Mouse (Mus musculus): Measurements from ENCODE around the gene Fam126b. TPM values are rescaled to one million over a fixed set of nuclear protein-coding genes. Genes with fewer than 3 reads are reported as not detected.

Fam126b gene
- polyA plus RNA-seq, 1 experiment from 2014 or later, result 4.4 TPM

DNA sequence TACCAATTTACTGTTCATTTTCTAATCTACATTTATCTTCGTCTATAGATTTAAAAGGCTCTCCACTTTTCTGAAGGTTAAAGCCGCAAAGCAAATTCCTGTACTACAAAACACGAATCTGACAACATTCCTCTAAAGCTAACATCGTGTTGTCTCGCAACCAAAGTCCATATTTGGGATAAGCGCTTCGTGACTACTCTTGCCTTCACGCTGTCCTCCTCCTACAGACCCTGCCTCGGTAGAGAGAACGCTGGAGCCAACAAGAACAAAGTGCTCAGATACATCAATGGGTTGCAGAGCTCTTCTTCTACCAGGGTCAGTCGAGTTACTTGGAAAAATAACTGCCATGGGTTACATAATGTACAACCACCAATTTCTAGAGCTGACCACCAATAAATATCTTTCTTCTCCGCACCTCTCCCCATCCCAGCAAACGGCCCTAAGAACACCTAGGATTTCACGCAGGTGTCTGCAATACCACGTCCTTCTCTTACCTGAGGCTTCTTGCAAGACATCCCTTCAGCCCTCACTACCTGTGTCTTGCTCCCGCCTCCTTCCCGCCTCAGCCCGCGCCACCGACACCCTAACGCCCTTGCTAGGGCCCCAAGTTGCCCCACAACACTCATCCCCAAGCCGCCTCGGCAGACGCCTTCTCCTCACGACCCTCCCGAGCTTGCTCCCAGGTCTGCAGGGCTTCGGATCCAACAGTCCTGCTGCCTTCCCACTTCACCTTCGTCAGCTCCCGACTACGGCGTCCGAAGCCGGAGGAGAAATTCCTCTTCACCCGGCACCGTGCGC lies 551 bp downstream of the Fam126b start:
- Histone ChIP-seq H3K4me2 (ENCODE audit: low read depth, low read length) (peak overlapping the region; percentile 78), H3K36me3 (ENCODE audit: control insufficient read depth, insufficient read depth) (no peaks in the 10 kb centered on the region), H3K9me3 (replicated peaks; ENCODE audit: control insufficient read depth, low read length) (no peaks in the 10 kb centered on the region), H3K9ac (ENCODE audit: low read depth, low read length) (peak overlapping the region; percentile 87), H3K4me1 (ENCODE audit: control insufficient read depth, low read depth, low read length) (peaks cover 10% of the 10 kb centered on the region), H3K4me3 (ENCODE audit: low read depth, low read length) (peak overlapping the region; percentile 83), H3K27me3 (ENCODE audit: control insufficient read depth, insufficient read depth, low read depth, low read length) (no peaks in the 10 kb centered on the region), H3K27ac (ENCODE audit: low read length) (peak overlapping the region; percentile 65)
- ATAC-seq (ENCODE audit: low read depth), result peak; percentile 38
- WGBS (ENCODE audit: insufficient replicate concordance), result 3% methylated on average over 35 of the region's 36 CpGs

DNA sequence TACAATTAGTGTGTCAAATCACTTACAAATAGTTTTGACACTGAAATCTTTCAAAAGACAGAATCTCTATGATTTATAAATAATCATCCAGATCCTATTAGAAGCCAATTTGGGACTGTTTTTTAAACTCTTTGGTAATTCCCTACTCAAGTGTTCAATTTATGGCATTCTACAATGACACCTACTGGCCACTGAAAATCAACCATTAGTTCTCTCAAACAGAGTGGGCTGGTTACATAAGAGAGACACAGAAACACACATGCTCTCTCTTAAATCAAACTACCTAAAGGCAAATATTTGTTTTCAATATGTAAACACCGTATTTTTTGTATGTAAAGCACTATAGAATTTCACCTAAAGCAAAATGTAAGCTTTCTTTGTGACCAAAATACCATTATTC lies 1.9 kb downstream of the Fam126b start:
- H3K4me3 ChIP-seq (ENCODE audit: low read depth, low read length), result no peak overlapping the region
- ATAC-seq (ENCODE audit: low read depth), result no peak
- H3K27me3 ChIP-seq (ENCODE audit: control insufficient read depth, insufficient read depth, low read depth, low read length), result no peaks in the 10 kb centered on the region
- H3K4me2 ChIP-seq (ENCODE audit: low read depth, low read length), result no peak overlapping the region
- H3K9me3 ChIP-seq (replicated peaks; ENCODE audit: control insufficient read depth, low read length), result no peaks in the 10 kb centered on the region
- H3K9ac ChIP-seq (ENCODE audit: low read depth, low read length), result no peak overlapping the region
- peaks cover 10% of the 10 kb centered on the region for H3K4me1 ChIP-seq (ENCODE audit: control insufficient read depth, low read depth, low read length)
- H3K36me3 ChIP-seq (ENCODE audit: control insufficient read depth, insufficient read depth), result no peaks in the 10 kb centered on the region
- WGBS (ENCODE audit: insufficient replicate concordance), result 48% methylated on average over 1 of the region's 1 CpGs
- no peak overlapping the region for H3K27ac ChIP-seq (ENCODE audit: low read length)

DNA sequence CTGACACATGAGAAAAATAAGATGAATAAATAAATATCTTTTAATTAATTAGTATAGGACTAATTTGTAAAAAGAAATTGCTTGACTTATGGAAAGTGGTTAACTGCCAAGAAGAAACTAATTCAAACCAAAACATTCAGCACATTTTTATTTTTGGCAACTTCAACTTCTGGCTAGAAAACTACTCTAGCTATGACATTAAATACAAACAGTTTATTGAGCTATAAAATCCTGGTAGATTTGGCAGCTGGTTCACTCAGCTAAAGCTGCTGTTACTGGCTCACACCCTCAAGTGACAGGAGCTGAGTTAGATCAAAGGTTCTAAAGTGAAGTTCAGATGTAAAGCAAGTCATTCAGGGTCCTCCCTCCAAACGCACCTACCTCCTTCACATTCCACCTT lies 3.5 kb downstream of the Fam126b start:
- 58% methylated on average over 1 of the region's 1 CpGs for WGBS (ENCODE audit: insufficient replicate concordance)
- peaks cover 10% of the 10 kb centered on the region for H3K4me1 ChIP-seq (ENCODE audit: control insufficient read depth, low read depth, low read length)
- H3K9ac ChIP-seq (ENCODE audit: low read depth, low read length), result no peak overlapping the region
- ATAC-seq (ENCODE audit: low read depth), result no peak
- no peak overlapping the region for H3K4me3 ChIP-seq (ENCODE audit: low read depth, low read length)
- H3K9me3 ChIP-seq (replicated peaks; ENCODE audit: control insufficient read depth, low read length), result no peaks in the 10 kb centered on the region
- H3K27ac ChIP-seq (ENCODE audit: low read length), result no peak overlapping the region
- H3K4me2 ChIP-seq (ENCODE audit: low read depth, low read length), result no peak overlapping the region
- H3K36me3 ChIP-seq (ENCODE audit: control insufficient read depth, insufficient read depth), result no peaks in the 10 kb centered on the region
- no peaks in the 10 kb centered on the region for H3K27me3 ChIP-seq (ENCODE audit: control insufficient read depth, insufficient read depth, low read depth, low read length)

- Histone ChIP-seq H3K4me2 (ENCODE audit: low read depth, low read length) (no peak overlapping the region), H3K4me3 (ENCODE audit: low read depth, low read length) (no peak overlapping the region), H3K9ac (ENCODE audit: low read depth, low read length) (no peak overlapping the region), H3K36me3 (ENCODE audit: control insufficient read depth, insufficient read depth) (no peaks in the 10 kb centered on the region), H3K27me3 (ENCODE audit: control insufficient read depth, insufficient read depth, low read depth, low read length) (no peaks in the 10 kb centered on the region), H3K27ac (ENCODE audit: low read length) (no peak overlapping the region), H3K9me3 (replicated peaks; ENCODE audit: control insufficient read depth, low read length) (no peaks in the 10 kb centered on the region), H3K4me1 (ENCODE audit: control insufficient read depth, low read depth, low read length) (no peaks in the 10 kb centered on the region)
- ATAC-seq (ENCODE audit: low read depth), result no peak
- 70% methylated on average over 2 of the region's 2 CpGs for WGBS (ENCODE audit: insufficient replicate concordance)
Observed at GRCm38 (mm10) chr1:58579179-58579578, 6.9 kb downstream of the Fam126b start.

DNA sequence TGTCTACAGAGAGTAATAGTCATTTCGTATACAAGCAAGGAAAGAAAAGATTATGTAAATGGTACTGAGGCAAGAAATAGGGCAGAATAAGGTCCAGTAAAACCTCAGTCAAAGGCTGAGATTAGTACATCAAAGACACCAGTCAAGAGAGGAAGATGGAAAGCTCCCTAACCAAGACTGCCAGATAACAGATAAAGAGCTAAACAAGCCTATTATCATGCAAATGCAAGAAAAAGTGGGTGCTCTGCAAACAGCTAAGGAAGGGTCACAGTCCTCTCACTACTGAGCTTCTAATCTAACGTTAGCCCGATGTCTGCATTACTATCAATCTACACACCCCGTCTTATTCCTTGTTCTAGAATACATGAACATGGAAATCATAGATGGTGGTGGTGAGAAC lies 15.7 kb downstream of the Fam126b start:
- Histone ChIP-seq H3K27me3 (ENCODE audit: control insufficient read depth, insufficient read depth, low read depth, low read length) (no peaks in the 10 kb centered on the region), H3K9ac (ENCODE audit: low read depth, low read length) (no peak overlapping the region), H3K4me2 (ENCODE audit: low read depth, low read length) (no peak overlapping the region), H3K9me3 (replicated peaks; ENCODE audit: control insufficient read depth, low read length) (no peaks in the 10 kb centered on the region), H3K27ac (ENCODE audit: low read length) (no peak overlapping the region), H3K36me3 (ENCODE audit: control insufficient read depth, insufficient read depth) (no peaks in the 10 kb centered on the region), H3K4me3 (ENCODE audit: low read depth, low read length) (no peak overlapping the region), H3K4me1 (ENCODE audit: control insufficient read depth, low read depth, low read length) (no peaks in the 10 kb centered on the region; the same call in 1 of the 2 replicates)
- 44% methylated on average over 4 of the region's 4 CpGs for WGBS (ENCODE audit: insufficient replicate concordance)
- ATAC-seq (ENCODE audit: low read depth), result no peak

DNA sequence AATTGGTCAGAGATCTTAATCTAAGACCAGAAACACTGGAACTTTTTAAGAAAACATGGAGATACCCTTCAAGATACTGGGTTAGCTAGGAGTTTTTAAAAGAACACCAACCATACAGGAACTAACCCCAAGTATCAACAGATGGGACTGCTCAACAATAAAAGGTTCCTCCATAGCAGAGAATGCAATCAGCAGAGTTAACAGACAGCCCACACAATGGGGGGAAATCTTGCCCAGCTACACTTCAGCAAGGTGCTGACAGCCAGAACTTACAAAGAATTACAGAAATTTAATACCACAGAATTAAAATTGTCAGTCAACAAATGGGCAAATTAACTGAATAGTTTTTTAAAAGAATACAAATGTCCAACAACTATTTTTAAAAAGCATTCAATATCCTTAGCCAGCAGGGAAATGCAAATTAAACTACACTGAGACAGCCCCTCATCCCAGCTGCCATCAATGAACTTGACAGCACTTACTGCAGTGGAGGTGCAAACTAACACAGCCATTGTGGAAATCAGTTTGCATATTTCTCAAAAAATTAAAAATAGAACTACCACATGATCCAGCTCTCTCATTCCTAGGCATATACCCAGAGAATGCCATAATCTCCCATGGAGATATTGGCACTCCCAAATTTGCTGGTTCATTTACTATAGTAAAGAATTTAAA lies 17.5 kb downstream of the Fam126b start:
- H3K9ac ChIP-seq (ENCODE audit: low read depth, low read length), result no peak overlapping the region
- no peak overlapping the region for H3K27ac ChIP-seq (ENCODE audit: low read length)
- no peak for ATAC-seq (ENCODE audit: low read depth)
- no peaks in the 10 kb centered on the region for H3K9me3 ChIP-seq (replicated peaks; ENCODE audit: control insufficient read depth, low read length)
- no peaks in the 10 kb centered on the region; the same call in 1 of the 2 replicates for H3K4me1 ChIP-seq (ENCODE audit: control insufficient read depth, low read depth, low read length)
- H3K36me3 ChIP-seq (ENCODE audit: control insufficient read depth, insufficient read depth), result no peaks in the 10 kb centered on the region; the same call in 1 of the 2 replicates
- no peak overlapping the region for H3K4me2 ChIP-seq (ENCODE audit: low read depth, low read length)
- no peak overlapping the region for H3K4me3 ChIP-seq (ENCODE audit: low read depth, low read length)
- no peaks in the 10 kb centered on the region for H3K27me3 ChIP-seq (ENCODE audit: control insufficient read depth, insufficient read depth, low read depth, low read length)

DNA sequence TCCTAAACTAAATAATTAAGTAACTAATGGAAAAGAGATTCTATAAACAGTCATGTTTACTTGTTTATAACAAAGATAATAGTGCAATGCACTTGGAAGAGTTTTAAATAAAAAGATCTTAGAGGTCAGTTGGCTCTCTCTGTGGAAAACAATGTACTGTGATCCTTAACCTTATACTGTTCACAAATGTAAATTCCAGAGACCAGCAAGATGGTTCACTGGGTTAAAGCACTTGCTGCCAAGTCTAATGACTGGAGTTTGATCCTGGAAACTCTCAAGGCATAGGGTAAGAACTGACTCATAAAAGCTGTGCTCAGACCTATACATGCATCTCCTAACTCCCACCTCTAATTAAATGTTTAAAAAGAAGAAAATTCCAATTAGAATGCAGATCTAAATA lies 19.5 kb downstream of the Fam126b start:
- no peaks in the 10 kb centered on the region for H3K9me3 ChIP-seq (replicated peaks; ENCODE audit: control insufficient read depth, low read length)
- no peak for ATAC-seq (ENCODE audit: low read depth)
- H3K4me3 ChIP-seq (ENCODE audit: low read depth, low read length), result no peak overlapping the region
- no peaks in the 10 kb centered on the region for H3K27me3 ChIP-seq (ENCODE audit: control insufficient read depth, insufficient read depth, low read depth, low read length)
- no peak overlapping the region for H3K9ac ChIP-seq (ENCODE audit: low read depth, low read length)
- H3K27ac ChIP-seq (ENCODE audit: low read length), result no peak overlapping the region
- H3K36me3 ChIP-seq (ENCODE audit: control insufficient read depth, insufficient read depth), result no peaks in the 10 kb centered on the region; the same call in 1 of the 2 replicates
- no peak overlapping the region for H3K4me2 ChIP-seq (ENCODE audit: low read depth, low read length)
- no peaks in the 10 kb centered on the region; the same call in 1 of the 2 replicates for H3K4me1 ChIP-seq (ENCODE audit: control insufficient read depth, low read depth, low read length)

DNA sequence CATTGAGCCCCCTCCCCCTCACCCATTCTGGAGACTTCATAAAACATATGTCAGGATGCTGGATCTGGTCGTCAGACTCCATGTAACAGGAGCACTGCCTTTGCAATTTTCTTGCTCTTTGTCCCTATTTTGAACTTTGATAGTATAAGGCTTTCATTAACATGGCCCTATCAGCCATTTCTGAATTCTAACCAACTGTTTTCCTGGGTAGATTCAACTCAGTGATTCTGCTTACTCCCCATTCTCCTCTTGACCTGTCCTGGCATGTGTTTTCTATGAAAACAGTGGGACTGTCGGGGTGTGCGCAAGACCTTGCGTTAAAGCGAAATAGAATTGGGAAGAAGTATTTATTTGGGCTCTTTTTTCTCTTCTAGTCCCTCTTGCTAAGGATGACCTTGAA lies 21.1 kb downstream of the Fam126b start:
- no peaks in the 10 kb centered on the region; the same call in 1 of the 2 replicates for H3K36me3 ChIP-seq (ENCODE audit: control insufficient read depth, insufficient read depth)
- H3K9ac ChIP-seq (ENCODE audit: low read depth, low read length), result no peak overlapping the region
- no peak for ATAC-seq (ENCODE audit: low read depth)
- no peak overlapping the region for H3K4me2 ChIP-seq (ENCODE audit: low read depth, low read length)
- H3K4me3 ChIP-seq (ENCODE audit: low read depth, low read length), result no peak overlapping the region
- no peak overlapping the region for H3K27ac ChIP-seq (ENCODE audit: low read length)
- H3K9me3 ChIP-seq (replicated peaks; ENCODE audit: control insufficient read depth, low read length), result no peaks in the 10 kb centered on the region
- H3K27me3 ChIP-seq (ENCODE audit: control insufficient read depth, insufficient read depth, low read depth, low read length), result no peaks in the 10 kb centered on the region
- 80% methylated on average over 5 of the region's 5 CpGs for WGBS (ENCODE audit: insufficient replicate concordance)
- H3K4me1 ChIP-seq (ENCODE audit: control insufficient read depth, low read depth, low read length), result no peaks in the 10 kb centered on the region

GRCm38 (mm10) chr1:58562455-58562854 lies 23.7 kb downstream of the Fam126b start:
- no peak for ATAC-seq (ENCODE audit: low read depth)
- Histone ChIP-seq H3K9me3 (replicated peaks; ENCODE audit: control insufficient read depth, low read length) (no peaks in the 10 kb centered on the region), H3K27ac (ENCODE audit: low read length) (no peak overlapping the region), H3K4me2 (ENCODE audit: low read depth, low read length) (no peak overlapping the region), H3K9ac (ENCODE audit: low read depth, low read length) (no peak overlapping the region), H3K36me3 (ENCODE audit: control insufficient read depth, insufficient read depth) (no peaks in the 10 kb centered on the region; the same call in 1 of the 2 replicates), H3K4me3 (ENCODE audit: low read depth, low read length) (no peak overlapping the region), H3K27me3 (ENCODE audit: control insufficient read depth, insufficient read depth, low read depth, low read length) (no peaks in the 10 kb centered on the region), H3K4me1 (ENCODE audit: control insufficient read depth, low read depth, low read length) (no peaks in the 10 kb centered on the region)
- 45% methylated on average over 1 of the region's 1 CpGs for WGBS (ENCODE audit: insufficient replicate concordance)

All from liver, embryonic 16.5 days (tissue).